Mouse (Mus musculus) intestine, embryonic 16.5 days (tissue): ENCODE measurements around the gene Slc43a2. TPM values are rescaled to one million over a fixed set of nuclear protein-coding genes. Genes with fewer than 3 reads are reported as not detected.

Source experiments
- ATAC-seq: fragments of 200-750 bp; cut with Nextera tagmentation; 2 replicates; pipeline ENCODE4 v1.8.0; 2017; ENCODE audit warnings: moderate TSS enrichment, moderate library complexity
- H3K27ac ChIP-seq: fragments of 300-500 bp; sonication (generic); 2 replicates; pipeline ENCODE4 v1.5.1; 2014; ENCODE audit warnings: mild to moderate bottlenecking, low read length
- H3K27me3 ChIP-seq: fragments of 300-500 bp; sonication (generic); replicated peaks from 2 replicates; pipeline ENCODE4 v1.6.1; 2014; ENCODE audit warnings: low read length, control low read depth, mixed read lengths; ENCODE audit not compliant: control insufficient read depth, insufficient read depth
- H3K36me3 ChIP-seq: fragments of 300-500 bp; sonication (generic); 2 replicates; pipeline ENCODE4 v1.6.1; 2014; ENCODE audit warnings: low read length, control low read depth; ENCODE audit not compliant: control insufficient read depth, insufficient read depth
- H3K4me1 ChIP-seq: fragments of 300-500 bp; sonication (generic); 2 replicates; pipeline ENCODE4 v1.6.1; 2014; ENCODE audit warnings: low read length, control low read depth, mixed read lengths; ENCODE audit not compliant: control insufficient read depth, insufficient read depth
- H3K4me2 ChIP-seq: fragments of 300-500 bp; sonication (generic); 2 replicates; pipeline ENCODE4 v1.6.1; 2014; ENCODE audit warnings: low read depth, low read length, control low read depth
- H3K4me3 ChIP-seq: fragments of 300-500 bp; sonication (generic); 2 replicates; pipeline ENCODE4 v1.5.1; 2014; ENCODE audit warnings: mild to moderate bottlenecking, low read length
- H3K9ac ChIP-seq: fragments of 300-500 bp; sonication (generic); 2 replicates; pipeline ENCODE4 v1.6.1; 2014; ENCODE audit warnings: low read depth, low read length
- H3K9me3 ChIP-seq: fragments of 300-500 bp; sonication (generic); 2 replicates; pipeline ENCODE4 v1.6.1; 2016; ENCODE audit warnings: low read length, control low read depth; ENCODE audit not compliant: control insufficient read depth
- WGBS: fragments of 180-500 bp; shearing (Covaris S2); extraction: QIAGEN DNeasy Blood & Tissue Kit; methylation state at CpG from one replicate; pipeline ENCODE4 v1.1.7; 2014; 5-methylcytosine and 5-hydroxymethylcytosine counted together
- polyA plus RNA-seq: library from polyadenylated mRNA; unstranded; fragments of >200 nt; fragmentation: Nextera tagmentation; extraction: Ambion mirVana; gene quantifications from 2 replicates; pipeline ENCODE4 v1.2.1, GENCODE M21; 2015

The Slc43a2 gene
- polyA plus RNA-seq, 1 experiment from 2014 or later = 22.0 TPM

DNA sequence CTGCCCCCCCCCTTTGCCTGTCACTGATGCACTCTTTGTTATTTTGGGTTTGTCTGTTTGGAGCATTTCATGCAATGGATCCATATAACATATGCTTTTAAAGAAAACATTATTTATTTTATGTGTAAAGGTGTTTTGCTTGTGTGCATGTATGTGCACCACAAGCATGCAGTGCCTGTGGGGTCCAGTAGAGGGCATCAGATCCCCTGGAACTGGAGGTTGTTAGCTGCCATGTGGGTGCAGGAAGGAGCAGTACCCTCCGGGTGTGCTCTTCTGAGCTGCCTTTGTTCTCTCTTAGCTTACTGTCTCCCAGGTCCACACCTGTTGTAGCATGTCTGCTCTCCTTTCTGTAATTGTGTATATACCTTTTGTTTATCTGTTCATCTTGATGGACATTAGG, 26.6 kb downstream of the Slc43a2 start:
- no peak overlapping the region for H3K27ac ChIP-seq
- no peak overlapping the region for H3K4me2 ChIP-seq
- ATAC-seq = no peak
- no peaks in the 10 kb centered on the region for H3K27me3 ChIP-seq
- no peaks in the 10 kb centered on the region for H3K36me3 ChIP-seq
- H3K9me3 ChIP-seq = no peaks in the 10 kb centered on the region
- 83% methylated on average over 1 of the region's 1 CpGs for WGBS
- peaks cover 15% of the 10 kb centered on the region for H3K4me1 ChIP-seq
- H3K9ac ChIP-seq = no peak overlapping the region
- no peak overlapping the region for H3K4me3 ChIP-seq

DNA sequence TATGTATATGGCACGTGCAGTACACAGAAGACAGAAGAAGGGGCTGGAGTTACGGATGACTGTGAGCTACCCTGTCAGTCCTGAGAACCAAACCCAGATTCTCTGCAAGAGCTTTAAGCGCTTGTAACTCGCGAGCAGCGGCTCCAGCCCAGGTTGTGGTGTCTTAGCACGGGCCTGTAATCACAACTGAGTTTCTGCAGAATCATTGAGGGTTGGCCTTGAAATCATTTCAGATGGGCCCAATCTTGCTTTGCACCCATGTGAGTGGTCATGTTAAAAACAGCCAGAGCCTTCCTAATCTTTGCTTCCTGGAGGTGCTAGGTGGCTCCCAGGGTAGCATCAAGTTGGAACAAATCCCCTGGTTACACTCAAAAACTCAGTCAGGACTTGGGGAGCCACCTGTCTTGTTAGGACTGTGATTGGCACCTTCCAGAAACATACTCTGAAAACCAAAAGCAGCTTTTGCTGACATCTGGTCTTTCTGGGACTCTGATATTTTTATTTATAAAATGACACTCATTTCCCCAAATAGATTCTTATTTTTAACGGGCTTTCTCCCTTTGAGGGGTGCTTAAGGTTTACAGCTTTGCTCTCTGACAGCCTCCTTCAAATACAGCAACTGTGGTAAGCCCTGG, 28.5 kb downstream of the Slc43a2 start:
- Histone ChIP-seq H3K4me2 (no peak overlapping the region), H3K36me3 (no peaks in the 10 kb centered on the region), H3K9me3 (no peaks in the 10 kb centered on the region), H3K4me3 (no peak overlapping the region), H3K27me3 (no peaks in the 10 kb centered on the region), H3K27ac (peak overlapping the region; percentile 89), H3K4me1 (peaks cover 19% of the 10 kb centered on the region), H3K9ac (no peak overlapping the region)
- ATAC-seq = no peak
- 85% methylated on average over 8 of the region's 8 CpGs for WGBS

DNA sequence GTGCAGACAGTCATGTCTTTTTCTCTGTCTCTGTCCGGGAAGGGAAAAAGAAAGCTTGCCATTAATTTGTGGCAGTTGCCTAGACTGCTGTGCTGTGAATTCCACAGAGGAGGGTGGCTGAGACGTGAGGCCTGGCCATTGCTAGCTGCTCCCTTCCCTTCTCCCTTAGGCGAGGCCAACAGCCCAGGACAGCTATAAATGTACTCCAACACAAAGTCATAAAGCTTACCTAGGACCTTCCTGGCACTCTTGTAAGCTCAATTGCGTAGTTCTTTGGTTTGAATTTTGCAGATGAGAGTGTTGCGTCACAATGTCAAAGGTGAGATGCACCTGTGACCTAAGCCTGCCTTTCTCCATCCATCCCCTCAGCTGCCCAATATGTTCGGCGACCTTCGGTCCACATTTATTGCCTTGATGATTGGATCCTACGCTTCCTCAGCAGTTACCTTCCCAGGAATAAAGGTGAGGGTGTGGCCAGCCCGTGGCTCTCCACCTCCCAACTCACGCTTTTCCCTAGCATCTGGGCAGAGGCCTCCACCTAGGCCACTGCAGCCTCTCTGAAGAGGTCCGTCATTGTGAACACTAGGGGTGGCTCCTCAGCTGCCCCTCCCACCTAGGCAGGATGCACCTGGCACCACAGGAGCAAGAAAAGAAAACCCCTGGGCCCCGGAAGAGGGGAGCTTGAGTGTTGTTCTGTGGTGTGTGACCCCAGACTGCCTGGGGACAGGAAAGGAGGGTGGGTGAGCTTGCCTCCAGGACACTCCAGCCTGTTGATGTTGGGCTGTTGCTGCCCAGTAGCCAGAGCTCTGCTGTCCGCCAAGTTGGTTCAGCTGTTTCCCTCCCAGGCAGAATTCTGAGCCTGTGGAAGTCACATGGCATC, 29.3 kb downstream of the Slc43a2 start:
- ATAC-seq = peak; percentile 92
- no peaks in the 10 kb centered on the region for H3K27me3 ChIP-seq
- H3K9me3 ChIP-seq = no peaks in the 10 kb centered on the region
- H3K4me2 ChIP-seq = no peak overlapping the region
- H3K27ac ChIP-seq = peak overlapping the region; percentile 89
- WGBS = 52% methylated on average over 14 of the region's 14 CpGs
- 0 out of 2 replicates have a peak overlapping the region, but pooled peaks have one; percentile 24 for H3K9ac ChIP-seq
- no peak overlapping the region for H3K4me3 ChIP-seq
- H3K36me3 ChIP-seq = no peaks in the 10 kb centered on the region
- peaks cover 22% of the 10 kb centered on the region for H3K4me1 ChIP-seq

DNA sequence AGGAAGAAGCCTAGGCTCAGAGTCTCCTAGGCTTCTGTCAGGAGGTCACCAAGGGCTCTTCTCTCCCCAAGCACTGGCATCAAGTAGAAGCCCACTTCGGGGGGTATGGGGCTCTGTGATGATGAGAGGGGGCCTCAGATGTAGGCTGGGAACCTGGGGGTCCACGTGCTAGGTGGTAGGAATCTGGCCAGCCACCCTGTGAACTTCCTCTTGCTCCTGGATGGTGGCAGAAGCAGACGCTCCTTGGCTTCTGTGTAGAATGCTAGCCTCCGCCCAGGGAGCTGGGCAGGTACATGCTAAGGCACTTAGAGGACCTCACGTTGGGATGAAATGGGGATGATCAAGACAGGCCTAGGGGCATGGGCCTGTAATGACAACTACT, 29.9 kb downstream of the Slc43a2 start:
- H3K4me2 ChIP-seq = no peak overlapping the region
- no peaks in the 10 kb centered on the region for H3K27me3 ChIP-seq
- no peaks in the 10 kb centered on the region for H3K9me3 ChIP-seq
- peak overlapping the region; percentile 89 for H3K27ac ChIP-seq
- peaks cover 27% of the 10 kb centered on the region for H3K4me1 ChIP-seq
- H3K4me3 ChIP-seq = no peak overlapping the region
- 0 out of 2 replicates have a peak overlapping the region, but pooled peaks have one; percentile 24 for H3K9ac ChIP-seq
- 78% methylated on average over 5 of the region's 5 CpGs for WGBS
- no peaks in the 10 kb centered on the region for H3K36me3 ChIP-seq
- ATAC-seq = peak; percentile 27

DNA sequence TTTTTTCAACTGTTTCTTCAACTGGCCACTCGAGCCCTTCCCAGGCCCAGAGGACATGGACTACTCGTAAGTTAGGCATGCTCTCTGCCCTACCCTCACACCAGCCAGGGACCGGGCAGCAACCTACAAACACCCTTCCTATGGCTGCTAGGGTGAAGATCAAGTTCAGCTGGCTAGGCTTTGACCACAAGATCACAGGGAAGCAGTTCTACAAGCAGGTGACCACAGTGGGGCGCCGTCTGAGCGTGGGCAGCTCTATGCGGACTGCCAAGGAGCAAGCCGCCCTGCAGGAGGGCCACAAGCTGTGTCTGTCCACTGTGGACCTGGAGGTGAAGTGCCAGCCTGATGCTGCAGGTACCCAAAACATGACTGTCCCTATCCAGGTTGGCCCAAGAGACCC, 31.3 kb downstream of the Slc43a2 start:
- Histone ChIP-seq H3K27me3 (no peaks in the 10 kb centered on the region), H3K9me3 (no peaks in the 10 kb centered on the region), H3K4me3 (no peak overlapping the region), H3K36me3 (no peaks in the 10 kb centered on the region), H3K9ac (no peak overlapping the region), H3K4me2 (no peak overlapping the region), H3K4me1 (peaks cover 37% of the 10 kb centered on the region), H3K27ac (no peak overlapping the region)
- ATAC-seq = no peak
- 90% methylated on average over 8 of the region's 8 CpGs for WGBS

DNA sequence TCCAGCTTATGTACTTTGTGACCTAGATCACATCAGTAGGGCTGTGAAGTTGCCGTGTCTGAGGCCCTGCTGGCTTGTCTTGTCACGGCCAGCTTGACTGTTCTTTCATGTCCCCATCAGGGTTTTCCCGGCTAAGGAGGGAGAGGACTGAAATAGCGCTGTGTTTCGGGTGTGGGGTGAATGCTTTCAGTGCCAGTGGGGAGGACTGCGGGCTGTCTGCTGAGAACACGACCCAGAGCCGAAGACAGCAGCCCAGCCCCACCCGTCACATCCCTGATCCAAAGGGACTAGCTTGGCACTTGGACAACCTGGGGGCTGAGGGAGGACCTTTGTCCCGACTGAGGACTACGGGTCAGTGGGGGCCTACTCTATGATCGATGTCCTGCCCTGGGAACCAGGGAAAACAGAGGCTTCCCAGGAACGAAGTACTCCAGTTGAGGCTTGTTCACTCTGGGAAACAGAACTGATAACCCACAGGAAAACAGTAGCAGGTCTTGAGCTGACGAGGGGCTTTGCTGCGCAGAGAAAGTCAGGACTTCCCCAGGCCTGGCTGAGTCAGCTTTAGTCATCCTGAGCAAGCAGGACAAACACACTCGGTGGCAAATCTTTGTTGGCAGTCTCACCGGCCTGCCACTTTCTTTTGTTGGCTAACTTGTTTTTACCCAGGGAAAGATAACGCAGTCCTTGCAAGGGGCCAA, 32.5 kb downstream of the Slc43a2 start:
- Histone ChIP-seq H3K27me3 (no peaks in the 10 kb centered on the region), H3K4me3 (no peak overlapping the region), H3K4me2 (no peak overlapping the region), H3K4me1 (peaks cover 44% of the 10 kb centered on the region), H3K9ac (0 out of 2 replicates have a peak overlapping the region, but pooled peaks have one; percentile 31), H3K36me3 (no peaks in the 10 kb centered on the region), H3K9me3 (no peaks in the 10 kb centered on the region), H3K27ac (peak overlapping the region; percentile 3)
- 60% methylated on average over 18 of the region's 18 CpGs for WGBS
- no peak for ATAC-seq

DNA sequence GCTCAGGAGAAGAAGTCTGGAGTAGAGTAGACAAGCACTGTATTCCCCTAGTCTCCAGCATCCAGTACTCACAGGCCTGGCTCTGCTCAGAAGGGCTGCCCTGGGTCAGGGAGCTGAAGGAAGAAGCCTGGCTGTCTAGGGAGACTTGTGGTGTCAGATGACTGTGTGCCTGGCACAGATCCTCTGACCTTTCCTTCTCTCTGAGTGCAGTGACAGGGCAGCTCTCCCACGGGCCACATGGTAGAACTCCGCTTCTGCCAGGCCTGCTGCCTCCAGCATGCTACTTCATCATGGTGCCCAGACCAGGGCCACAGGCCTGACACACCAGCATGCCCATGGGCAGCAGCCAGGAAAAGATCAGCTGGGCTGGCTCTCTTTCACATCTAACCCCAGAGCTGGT, 34.4 kb downstream of the Slc43a2 start:
- H3K9ac ChIP-seq = no peak overlapping the region
- peaks cover 37% of the 10 kb centered on the region for H3K4me1 ChIP-seq
- H3K9me3 ChIP-seq = no peaks in the 10 kb centered on the region
- H3K4me3 ChIP-seq = no peak overlapping the region
- no peak overlapping the region for H3K4me2 ChIP-seq
- WGBS = 81% methylated on average over 2 of the region's 2 CpGs
- H3K27ac ChIP-seq = peak overlapping the region; percentile 12; the same call in 1 of the 2 replicates
- no peaks in the 10 kb centered on the region for H3K27me3 ChIP-seq
- ATAC-seq = no peak
- H3K36me3 ChIP-seq = no peaks in the 10 kb centered on the region

DNA sequence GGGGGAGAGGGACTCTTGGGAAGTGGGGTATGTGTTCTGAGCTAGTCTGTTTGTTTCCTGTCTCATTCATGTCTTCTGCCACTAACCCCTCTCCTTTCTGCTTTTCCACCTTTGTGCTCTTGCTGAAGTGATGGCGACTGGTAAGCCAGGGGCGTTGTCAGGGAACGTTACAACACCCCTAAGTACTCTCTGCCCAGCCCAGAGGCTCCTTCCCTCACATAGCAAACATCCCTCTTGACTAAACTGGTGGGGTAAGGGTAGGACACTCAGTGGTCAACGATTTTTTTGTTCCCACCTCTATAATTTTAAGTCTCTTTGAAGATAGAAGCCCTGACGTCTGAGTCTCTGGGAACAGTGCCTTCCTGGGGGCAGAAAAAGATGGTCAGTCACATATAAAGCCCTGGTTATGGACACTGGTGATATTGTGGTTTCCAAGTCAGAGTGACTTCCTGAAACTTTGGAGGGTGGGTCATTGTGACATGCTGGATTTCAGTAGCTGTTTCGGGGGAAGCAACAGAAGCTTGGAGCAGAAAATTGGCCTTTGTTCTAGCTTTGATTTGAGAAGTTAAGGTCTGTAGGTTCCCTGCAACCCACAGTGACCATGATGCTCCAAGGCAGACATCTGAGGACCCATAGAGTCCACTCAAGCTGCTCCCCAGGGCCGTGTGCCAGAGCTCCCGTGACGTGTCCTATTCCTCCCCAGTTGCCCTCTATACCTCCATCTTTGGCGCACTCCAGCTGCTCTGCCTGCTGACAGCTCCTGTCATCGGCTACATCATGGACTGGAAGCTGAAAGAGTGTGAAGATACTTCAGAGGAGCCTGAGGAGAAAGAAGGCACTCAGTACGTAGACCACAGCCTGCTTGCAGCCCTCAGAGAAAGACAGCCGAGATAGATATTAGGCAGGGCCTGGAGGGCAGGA, 35.0 kb downstream of the Slc43a2 start:
- H3K27ac ChIP-seq = peak overlapping the region; percentile 14
- no peak for ATAC-seq
- H3K4me2 ChIP-seq = no peak overlapping the region
- no peaks in the 10 kb centered on the region for H3K9me3 ChIP-seq
- 76% methylated on average over 13 of the region's 13 CpGs for WGBS
- H3K4me3 ChIP-seq = no peak overlapping the region
- no peaks in the 10 kb centered on the region for H3K36me3 ChIP-seq
- H3K9ac ChIP-seq = no peak overlapping the region
- H3K4me1 ChIP-seq = peaks cover 34% of the 10 kb centered on the region
- H3K27me3 ChIP-seq = no peaks in the 10 kb centered on the region
